Mouse (Mus musculus) urinary bladder, postnatal 10 days (tissue): ENCODE measurements around the gene Vmn2r77.
"Not testable (repeated sequence)": the region's sequence is repeated elsewhere in the genome, so short reads cannot be mapped to it uniquely, and the experiment has no call there.

Source experiments
- DNase-seq: peaks from one replicate; pipeline ENCODE4 v3.0.0; 2022; ENCODE audit warnings: low spot score

Vmn2r77 gene

GRCm38 (mm10) chr7:86794727-86795126 is at the start of gene Vmn2r77:
Gene Vmn2r77, plus strand, starts transcription at chr7:86795027.
- no peak for DNase-seq

DNA sequence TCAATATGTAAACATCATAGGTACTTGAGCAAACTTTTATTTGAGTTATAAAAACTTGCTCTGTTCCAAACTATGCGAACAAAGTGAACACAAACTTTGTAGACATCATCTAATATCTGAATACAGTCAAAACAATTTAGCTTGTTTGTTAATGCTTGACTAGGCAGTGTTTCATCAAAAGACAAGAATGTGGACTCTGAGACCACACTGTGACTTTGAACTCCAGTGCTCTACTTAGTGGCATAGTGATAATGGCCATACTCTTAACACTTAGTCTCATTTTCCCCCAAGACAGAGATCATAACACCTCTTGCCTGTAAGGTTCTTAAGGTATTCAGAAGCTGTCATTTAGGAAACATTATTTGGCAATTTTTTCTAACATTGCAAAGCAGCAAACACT is 34.1 kb upstream of the Vmn2r77 start:
- DNase-seq: no peak

DNA sequence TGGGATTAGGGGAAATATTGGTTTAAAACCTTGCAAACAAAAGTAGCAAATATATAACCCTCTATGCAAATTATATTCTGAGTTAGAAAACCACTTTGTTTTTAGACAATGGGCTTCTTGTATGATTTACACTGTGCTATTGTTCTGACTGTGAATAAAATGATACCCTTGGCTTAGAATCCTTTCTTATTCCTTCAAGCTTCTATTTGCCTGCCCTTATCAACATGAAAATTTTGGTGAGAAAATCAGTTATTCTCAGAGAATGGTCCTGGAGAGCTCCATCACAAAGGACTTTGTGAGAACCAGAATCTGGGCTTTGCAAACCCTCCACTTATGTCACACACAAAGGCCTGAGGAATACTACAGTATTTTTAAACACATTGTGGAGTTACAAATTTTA is 30.2 kb upstream of the Vmn2r77 start:
- no peak for DNase-seq

DNA sequence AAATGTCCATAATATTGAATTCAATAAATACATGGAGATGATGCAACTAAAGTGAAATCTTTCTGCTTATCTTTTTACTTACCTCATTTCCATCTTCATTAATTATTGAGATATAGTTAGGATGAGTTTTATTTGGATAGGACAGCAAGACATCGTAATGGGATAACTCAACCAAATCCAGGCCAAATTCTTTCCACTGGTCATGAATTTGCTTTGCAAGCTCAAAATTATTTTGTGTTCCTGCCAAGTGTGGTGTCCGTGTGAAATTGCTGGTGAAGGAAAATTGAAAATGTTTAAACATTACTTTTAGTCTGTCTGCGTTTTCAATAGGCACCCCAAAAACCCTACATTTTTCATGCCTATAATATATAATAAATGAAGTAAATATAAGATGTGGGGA is 23.2 kb upstream of the Vmn2r77 start:
- no peak for DNase-seq

DNA sequence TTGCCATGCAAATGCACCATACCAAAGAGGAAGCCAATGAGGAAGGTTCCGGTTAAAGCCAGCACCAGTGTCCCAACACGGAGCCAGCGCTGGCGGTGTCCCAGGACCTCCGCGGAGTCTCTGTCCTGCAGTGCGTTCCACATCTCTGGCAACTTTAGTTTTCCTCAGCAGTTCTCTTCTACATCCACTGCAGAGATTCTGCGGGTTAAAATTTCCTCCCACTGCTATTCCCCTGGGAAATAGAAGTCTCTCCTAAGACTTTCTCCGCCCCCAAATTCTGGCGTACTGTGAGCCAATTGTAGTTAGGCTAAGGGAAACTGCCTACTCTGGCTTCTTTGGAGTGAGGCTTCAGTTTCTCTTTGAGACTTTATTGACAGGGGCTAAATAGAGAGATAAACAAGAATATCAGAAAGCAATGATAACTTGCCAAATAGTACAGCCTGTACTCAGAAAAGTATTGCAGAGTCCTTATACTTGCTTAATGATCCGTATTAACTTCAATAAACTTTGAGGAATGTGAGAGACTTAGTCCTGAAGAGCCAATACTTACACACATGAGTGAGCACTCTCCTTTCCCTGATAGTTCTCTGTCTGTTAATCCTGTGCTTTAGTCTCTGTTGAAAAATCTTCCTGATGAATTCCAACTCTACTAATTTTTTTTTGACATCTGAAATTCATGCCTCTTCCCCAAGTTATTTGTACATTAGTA is 19.1 kb upstream of the Vmn2r77 start, which contains the start of gene Folh1:
TSS of gene Folh1 (minus strand) at position 327 of the 709 bp plus-strand sequence.
- no peak for DNase-seq

DNA sequence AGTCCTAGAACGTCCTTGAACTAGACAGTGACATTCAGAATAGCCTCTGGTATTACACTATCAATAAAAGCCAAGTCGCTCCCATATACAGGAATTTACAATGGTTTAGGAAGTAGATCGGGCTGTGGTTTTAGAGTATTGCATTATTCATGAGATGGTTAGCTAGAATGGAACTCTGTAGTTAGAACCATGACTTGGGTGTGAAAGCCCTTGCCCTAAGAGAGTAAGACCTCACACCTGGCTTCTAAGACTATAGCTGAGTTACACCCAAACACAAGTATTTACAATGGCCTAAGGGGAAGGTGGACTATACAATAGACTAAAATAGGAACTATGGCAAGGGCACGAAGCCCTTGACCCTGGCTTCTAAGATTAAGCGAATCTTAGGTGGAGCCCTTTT is 20.4 kb downstream of the Vmn2r77 start:
- not testable (repeated sequence) for DNase-seq

- DNase-seq: not testable (repeated sequence)
These were observed 20.9 kb downstream of the Vmn2r77 start for GRCm38 (mm10) chr7:86815716-86816115.

DNA sequence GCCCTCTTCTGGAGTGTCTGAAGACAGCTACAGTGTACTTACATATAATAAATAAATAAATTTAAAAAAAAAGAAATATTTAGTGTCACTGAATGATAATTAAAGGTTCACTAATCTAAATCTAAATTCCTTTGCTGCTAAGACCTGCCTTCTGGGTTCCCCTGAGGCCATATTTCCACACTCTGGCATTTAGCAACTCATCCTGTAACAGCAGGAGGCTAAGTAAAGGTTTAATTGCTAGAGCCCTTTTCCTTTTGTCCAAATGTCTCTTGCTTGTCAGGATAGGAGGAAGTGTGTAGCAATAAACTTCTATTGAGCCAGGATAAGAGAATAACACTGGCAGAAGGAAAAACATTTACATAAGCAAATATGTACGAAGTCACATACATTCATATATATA is 21.6 kb downstream of the Vmn2r77 start:
- no peak for DNase-seq
